Mouse (Mus musculus) brain, adult 2 months (tissue): ENCODE measurements around the gene Ier5.
A peak's percentile ranks its signal among the peaks of the same experiment; 100 is the strongest.

Experiments used
- DNase-seq: peaks from one replicate; pipeline ENCODE4 v3.0.0; 2011; ENCODE audit warnings: low read depth, low spot score

Gene Ier5

DNA sequence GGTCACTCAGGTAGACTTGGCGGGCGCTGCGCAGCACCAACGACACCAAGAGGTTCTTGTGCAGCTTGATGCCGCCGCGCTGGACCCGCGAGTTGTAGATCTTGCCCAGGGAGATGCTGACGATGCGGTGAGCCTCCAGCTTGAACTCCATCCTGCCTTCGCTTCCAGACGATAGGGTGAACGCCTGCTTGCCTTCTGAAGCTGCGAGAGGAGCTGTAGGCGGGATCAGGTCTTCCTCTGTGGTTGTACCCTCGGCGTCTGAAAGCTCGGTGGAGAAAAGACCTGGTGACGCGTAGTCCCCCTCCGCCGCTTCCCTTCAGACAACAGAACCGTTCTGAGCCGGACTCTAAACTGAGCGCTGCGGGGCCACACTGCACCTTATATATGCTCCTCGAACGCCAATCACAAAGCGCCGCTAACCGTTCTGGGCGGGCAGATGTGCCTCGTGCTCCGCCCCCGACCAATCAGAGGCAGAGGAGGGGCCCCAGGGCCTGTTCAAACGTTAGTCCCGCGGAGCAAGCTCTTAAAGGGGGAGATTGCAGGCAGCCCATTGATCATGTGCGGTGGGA lies at the start of gene Ier5:
Gene Ier5 (minus strand): TSS at position 357 of the 569 bp plus-strand sequence.
- peak; percentile 98 for DNase-seq

GRCm38 (mm10) chr1:155147228-155147627 lies 47.8 kb upstream of the Ier5 start:
- no peak for DNase-seq

DNA sequence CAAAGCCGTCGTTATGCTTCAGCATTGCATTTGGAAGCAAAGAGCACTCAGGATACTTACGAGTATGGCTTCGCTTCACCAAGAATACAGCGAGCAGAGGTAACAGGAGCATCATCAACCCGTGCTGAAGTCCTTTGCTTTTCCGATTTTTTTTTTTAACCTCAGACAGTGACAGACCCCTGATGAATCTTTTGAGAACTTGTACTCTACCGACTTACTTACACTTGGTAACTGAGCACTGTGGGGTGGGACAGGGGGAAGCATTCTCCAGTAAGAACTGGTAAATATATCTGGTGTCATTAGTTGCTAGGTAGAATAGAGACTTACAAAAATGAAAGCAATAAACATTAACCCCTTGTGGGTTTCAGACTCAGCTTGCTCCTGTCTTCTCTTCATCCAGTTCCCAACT lies 47.1 kb upstream of the Ier5 start, which contains the start of gene Mr1:
Gene Mr1 (minus strand): TSS at position 243 of the 409 bp plus-strand sequence.
- peak; percentile 84 for DNase-seq

- no peak for DNase-seq
These were observed 46.2 kb upstream of the Ier5 start for GRCm38 (mm10) chr1:155145620-155146019.

- peak; percentile 92 for DNase-seq
These were observed 40.6 kb upstream of the Ier5 start for GRCm38 (mm10) chr1:155140076-155140475.

- DNase-seq = peak; percentile 91
These were observed 39.4 kb upstream of the Ier5 start for GRCm38 (mm10) chr1:155138795-155139194.

DNA sequence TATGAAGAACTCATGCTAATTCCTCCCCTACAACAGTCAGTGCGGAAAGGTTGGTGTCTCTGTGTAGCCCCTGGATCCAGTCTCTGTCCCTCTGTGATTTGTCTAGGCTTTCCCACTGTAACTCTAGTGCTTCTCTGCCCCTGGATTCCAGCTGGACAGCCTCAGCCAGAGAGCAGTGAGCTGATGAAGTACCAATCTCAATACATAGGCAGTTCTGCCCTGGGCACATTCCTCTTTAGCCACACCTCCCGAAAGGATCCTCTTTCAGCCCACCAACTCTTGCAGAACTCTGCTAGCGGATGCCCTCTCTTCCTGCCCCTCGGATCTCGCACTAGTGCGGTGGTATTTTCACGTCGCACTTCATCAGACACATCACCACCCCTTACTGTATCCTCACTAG lies 35.4 kb upstream of the Ier5 start:
- no peak for DNase-seq

DNA sequence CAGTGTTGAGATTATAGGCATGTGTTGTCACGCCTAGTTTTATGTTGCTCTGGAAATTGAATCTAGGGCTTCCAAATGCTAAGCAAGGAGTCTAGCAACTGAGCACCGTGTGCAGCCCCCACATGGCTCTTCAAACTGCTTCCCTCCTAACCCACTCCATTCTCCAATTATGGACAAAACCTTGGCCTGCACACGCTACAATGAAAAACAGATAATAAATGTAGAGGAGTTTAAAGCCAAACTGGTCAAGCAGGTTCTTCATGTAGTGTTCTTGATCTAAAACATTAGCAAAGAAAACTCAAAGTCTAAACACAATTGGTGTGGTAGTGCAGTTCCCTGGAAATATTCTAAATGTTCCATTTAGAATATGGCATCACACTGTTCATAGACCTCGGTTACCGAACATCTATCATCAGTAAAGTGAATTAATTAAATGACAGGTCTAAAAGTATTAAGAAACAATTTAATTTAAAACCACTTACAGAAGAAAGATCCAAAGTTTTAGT lies 28.0 kb upstream of the Ier5 start:
- DNase-seq = no peak

DNA sequence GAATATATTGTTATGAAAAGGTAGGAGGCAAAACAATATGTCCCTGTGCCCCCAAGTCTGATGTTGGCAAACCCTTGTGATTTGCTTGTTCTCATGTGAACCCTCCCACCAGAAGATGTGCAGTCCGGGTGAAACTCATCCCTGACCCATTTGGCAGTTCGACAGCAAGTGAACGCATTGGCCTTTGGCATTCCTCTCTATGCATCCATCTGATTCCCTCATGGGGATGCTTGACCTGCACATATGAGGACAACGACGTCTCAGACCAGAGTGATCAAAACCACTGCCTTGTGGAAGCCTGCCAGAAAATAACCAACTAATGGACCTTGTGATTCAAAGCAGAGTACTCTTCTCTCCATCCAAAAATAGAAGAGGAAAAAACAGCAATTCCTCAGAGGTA lies 27.3 kb upstream of the Ier5 start:
- no peak for DNase-seq

DNA sequence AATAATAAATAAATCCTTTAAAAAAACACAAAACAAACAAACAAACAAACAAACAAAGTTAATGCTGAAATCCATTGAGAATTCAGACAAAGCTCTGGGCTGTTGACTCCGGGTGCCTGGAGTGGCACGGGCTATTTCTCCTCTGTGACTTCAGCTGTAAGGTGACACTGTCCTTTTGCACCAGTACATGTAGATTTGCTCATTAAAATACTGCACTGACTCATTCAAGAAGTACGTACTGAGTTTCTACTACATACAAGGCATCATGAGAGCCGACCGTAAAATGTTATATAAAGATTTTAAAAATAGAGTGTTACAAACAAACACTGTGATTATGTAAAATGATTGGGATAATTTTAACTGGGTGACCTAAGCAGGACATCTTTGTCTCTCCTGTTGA lies 25.0 kb upstream of the Ier5 start:
- DNase-seq = no peak

GRCm38 (mm10) chr1:155121977-155122939 lies 22.8 kb upstream of the Ier5 start:
- peak; percentile 90 for DNase-seq

DNA sequence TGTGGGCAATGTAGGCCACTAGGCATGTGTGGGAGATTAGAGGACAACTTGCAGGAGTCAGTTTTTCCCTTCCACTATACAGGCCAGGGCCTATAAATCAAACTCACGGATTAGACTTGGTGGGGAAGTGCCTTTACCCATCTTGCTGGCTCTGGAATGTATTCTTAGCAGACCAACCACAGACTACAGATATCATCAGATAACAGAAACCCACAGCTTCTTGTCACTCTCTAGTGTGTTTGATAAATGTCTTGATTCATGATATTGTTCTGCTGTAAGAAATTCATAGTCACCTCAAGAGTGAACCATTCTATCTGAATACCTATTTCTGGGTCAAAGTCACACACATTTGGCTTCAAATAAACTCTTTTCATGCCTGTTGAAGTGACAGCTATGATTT lies 20.3 kb upstream of the Ier5 start:
- DNase-seq = no peak

- DNase-seq = no peak
These were observed 14.5 kb upstream of the Ier5 start for GRCm38 (mm10) chr1:155113946-155114345.

- no peak for DNase-seq
These were observed 13.4 kb upstream of the Ier5 start for GRCm38 (mm10) chr1:155112875-155113274.

DNA sequence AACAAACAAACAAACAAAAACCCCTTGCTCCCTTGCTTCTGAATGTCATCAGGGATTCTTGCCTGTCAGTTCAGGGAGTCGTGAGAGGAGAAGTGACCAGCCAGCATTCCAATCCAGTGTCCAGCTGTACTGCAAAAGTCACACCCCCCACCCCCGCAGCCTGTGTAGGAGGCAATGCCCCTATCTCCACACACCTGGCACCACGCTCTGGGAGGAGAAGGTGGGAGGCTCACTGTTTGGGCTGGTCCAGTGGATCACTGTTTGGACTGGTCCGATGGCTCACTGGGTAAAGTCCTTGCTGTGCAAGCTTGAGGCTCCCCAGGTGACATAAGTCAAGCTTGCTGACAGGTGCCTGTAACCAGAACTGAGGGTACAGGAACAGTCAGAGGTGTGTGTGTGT lies 12.7 kb upstream of the Ier5 start:
- no peak for DNase-seq

DNA sequence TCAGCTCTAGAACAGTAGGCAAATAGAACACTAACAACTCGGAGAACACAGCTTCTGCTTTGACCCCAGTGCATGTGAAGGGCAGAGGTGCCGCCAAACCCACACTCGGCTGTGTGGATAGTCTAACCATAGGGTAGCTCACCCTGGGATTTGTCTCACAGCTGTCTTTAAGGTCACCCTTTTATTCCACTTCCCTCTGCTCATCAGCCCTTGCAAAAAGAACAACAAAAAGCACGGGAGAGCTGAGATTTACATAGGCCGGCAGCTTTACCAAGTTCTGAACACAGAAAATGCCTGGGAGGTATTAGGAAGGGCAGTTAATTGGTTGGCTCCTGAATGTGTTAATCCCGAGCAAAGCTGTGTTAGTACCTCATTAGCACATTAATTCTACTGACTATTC lies 12.1 kb upstream of the Ier5 start:
- no peak for DNase-seq

GRCm38 (mm10) chr1:155109387-155110350 lies 10.2 kb upstream of the Ier5 start:
- peak; percentile 45 for DNase-seq

DNA sequence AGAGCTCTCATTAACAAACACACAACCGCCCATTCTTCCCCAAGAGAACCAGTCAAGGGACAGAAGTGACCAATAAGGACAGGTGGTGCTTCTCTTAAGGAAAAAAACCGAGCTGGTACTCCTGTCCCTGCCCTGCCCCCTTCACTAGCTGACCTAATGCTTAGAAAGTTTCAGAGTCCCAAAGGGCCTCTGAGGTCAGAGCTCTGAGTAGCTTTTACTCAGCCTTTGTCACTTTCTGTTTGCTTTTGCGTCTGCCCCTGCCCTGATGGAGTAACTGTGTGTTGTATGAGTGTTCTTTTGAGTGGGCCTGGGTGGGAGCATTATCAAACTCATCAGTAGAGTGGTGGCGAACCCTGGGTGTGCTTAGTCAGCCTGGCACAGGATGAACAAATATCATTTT lies 9.0 kb upstream of the Ier5 start:
- DNase-seq = no peak

DNA sequence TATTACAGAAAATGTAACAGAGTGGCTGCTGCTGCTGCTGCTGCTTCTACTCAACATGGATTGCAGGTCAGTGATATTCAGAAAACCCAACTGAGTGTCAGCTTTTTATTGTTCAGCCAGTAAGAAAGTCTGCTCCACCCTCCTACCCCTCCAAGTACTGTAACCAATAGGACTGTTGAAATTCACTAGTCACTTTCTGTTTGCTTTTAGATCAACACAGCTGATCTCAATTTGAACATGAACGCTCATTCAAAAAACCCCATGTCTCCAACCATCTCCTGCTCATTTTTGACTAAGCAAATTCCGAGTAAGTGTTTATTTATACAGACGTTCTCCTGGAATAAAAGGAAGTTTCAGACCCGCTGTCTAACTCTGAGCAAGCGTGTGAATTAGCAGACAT lies 8.4 kb upstream of the Ier5 start:
- no peak for DNase-seq

DNA sequence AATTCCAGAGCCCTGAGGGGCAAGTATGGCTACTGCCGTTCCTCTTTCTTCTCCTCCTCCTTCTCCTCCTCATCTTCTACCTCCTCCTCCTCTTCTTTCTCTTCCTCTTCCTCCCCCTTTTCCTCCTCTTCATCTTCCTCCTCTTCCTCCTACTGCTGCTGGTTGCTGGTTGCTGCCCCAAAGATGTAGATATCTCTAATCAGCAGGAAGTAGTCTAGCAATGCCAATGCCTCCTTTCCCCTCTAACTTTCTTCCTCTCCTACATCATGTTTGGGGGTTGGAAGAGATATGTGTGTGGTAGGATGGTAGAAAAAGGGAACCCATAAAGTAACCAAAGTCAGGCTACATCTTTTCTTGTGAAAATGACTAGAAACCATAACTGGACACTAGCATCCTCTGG lies 6.9 kb upstream of the Ier5 start:
- no peak for DNase-seq

- no peak for DNase-seq
These were observed 4.6 kb upstream of the Ier5 start for GRCm38 (mm10) chr1:155103991-155104390.

- no peak for DNase-seq
These were observed 3.2 kb upstream of the Ier5 start for GRCm38 (mm10) chr1:155102631-155103030.
